Mouse (Mus musculus) kidney, adult 2 months (tissue): ENCODE measurements at regions not wholly inside any gene's neighbourhood (a gene's known extent, or its start where the extent isn't known, plus 50 kb on each side); places are given as distances from the start of the nearest gene placed in this dataset.
A peak's percentile ranks its signal among the peaks of the same experiment; 100 is the strongest.

Source experiments
- DNase-seq: peaks from one replicate; pipeline ENCODE4 v3.0.0; 2021
- H3K27ac ChIP-seq: fragments of 200-500 bp; 2 replicates; pipeline ENCODE4 v1.5.1; 2012; ENCODE audit warnings: low read depth, low read length, control low read depth, inconsistent platforms; ENCODE audit not compliant: insufficient read depth
- H3K27me3 ChIP-seq: fragments of 200-500 bp; replicated peaks from 2 replicates; pipeline ENCODE4 v1.6.1; 2012; ENCODE audit warnings: mild to moderate bottlenecking, moderate library complexity, low read length, inconsistent platforms; ENCODE audit not compliant: control insufficient read depth, insufficient read depth
- H3K36me3 ChIP-seq: fragments of 200-500 bp; 2 replicates; pipeline ENCODE4 v1.6.1; 2012; ENCODE audit warnings: mild to moderate bottlenecking, moderate library complexity, low read length, inconsistent platforms; ENCODE audit not compliant: control insufficient read depth, insufficient read depth
- H3K4me1 ChIP-seq: fragments of 200-500 bp; 2 replicates; pipeline ENCODE4 v1.6.1; 2011; ENCODE audit warnings: low read length; ENCODE audit not compliant: control insufficient read depth, insufficient read depth
- H3K4me3 ChIP-seq: fragments of 200-500 bp; 2 replicates; pipeline ENCODE4 v1.5.1; 2011; ENCODE audit warnings: mild to moderate bottlenecking, low read depth, low read length, control low read depth; ENCODE audit not compliant: insufficient read depth
- CTCF ChIP-seq: fragments of 200-500 bp; conservative IDR thresholded peaks from 2 replicates; pipeline ENCODE4 v1.5.1; 2011; ENCODE audit warnings: low read depth, mild to moderate bottlenecking, control low read depth, low read length, moderate library complexity, mixed read lengths; ENCODE audit not compliant: insufficient read depth, insufficient read length
- POLR2A ChIP-seq: fragments of 200-500 bp; IDR thresholded peaks from one replicate; pipeline ENCODE4 v1.6.1; 2011; ENCODE audit warnings: low read depth, low read length, control low read depth
- WGBS: fragments of 180-500 bp; shearing (Covaris S2); methylation state at CpG from one replicate; pipeline ENCODE4 v1.1.7; 2018; 5-methylcytosine and 5-hydroxymethylcytosine counted together

DNA sequence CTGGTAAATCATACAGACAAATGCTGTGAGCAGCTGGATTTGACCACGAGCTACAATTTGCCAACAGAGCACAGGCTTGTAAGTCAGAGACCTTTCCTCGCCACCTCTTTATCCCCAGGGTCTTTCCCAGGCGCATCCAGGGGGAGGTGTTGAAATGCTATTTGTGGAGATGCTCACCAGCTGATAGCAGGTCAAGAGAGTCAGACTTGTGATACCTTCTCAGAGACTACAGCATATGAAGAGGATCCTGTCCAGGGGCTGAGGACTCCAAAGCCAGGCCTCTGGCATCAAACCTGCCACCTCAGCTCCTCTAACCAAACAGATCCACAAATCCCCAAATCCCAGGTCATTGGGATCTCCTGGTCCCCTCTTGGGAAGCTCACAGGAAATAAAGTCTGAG, 130.9 kb downstream of the Kdr start:
- Histone ChIP-seq H3K4me3 (no peak overlapping the region), H3K27me3 (no peaks in the 10 kb centered on the region), H3K27ac (no peak overlapping the region), H3K4me1 (no peaks in the 10 kb centered on the region), H3K36me3 (no peaks in the 10 kb centered on the region)
- no peak for DNase-seq
- no peak for TF ChIP-seq POLR2A
- 84% methylated on average over 3 of the region's 3 CpGs for WGBS

DNA sequence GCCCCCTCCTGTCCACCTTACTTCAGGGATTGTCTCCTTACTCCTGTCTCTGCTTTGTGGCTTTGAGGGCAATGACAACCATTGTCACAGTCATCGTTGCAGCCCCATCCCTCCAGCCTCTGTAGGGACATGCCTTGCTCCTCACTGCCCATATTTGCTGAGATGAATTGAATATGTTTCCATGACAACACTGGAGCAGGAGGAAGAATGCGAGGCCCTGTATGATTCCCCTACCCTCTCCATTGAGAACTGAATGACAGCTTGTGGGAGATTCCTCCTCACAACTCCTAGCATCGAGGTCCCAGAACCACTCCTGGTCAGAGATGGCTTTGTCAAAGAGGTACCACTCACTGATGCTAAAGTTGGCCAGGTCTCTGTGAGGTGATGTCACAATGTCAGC, 132.2 kb downstream of the Kdr start:
- TF ChIP-seq POLR2A = no peak
- TF ChIP-seq CTCF = no peak
- no peak for DNase-seq
- no peak overlapping the region for H3K27ac ChIP-seq
- no peaks in the 10 kb centered on the region for H3K27me3 ChIP-seq
- 78% methylated on average over 3 of the region's 3 CpGs for WGBS
- no peaks in the 10 kb centered on the region for H3K36me3 ChIP-seq
- H3K4me1 ChIP-seq = no peaks in the 10 kb centered on the region
- no peak overlapping the region for H3K4me3 ChIP-seq

DNA sequence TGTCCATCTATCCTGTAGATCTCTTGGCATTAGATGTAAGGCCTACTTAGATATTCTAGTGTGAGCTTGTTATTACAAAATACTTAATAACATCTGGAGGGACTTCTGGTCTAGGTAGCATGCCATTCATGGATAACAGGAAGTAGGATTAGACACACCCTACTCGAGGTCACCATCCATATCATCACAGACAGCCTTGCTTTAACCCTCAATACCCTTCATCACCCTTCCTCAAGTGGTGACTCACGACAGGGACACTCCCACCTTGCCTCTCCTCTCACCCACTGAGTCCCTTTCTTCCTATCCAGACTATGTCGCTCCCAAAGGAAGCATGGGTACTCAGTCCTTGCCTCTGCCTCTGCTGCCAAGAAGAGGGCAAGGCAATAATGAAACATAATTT, 134.5 kb downstream of the Kdr start:
- H3K4me1 ChIP-seq = no peaks in the 10 kb centered on the region
- H3K36me3 ChIP-seq = no peaks in the 10 kb centered on the region
- 68% methylated on average over 3 of the region's 3 CpGs for WGBS
- H3K27ac ChIP-seq = no peak overlapping the region
- no peak for DNase-seq
- H3K27me3 ChIP-seq = no peaks in the 10 kb centered on the region
- H3K4me3 ChIP-seq = no peak overlapping the region
- no peak for TF ChIP-seq POLR2A
- no peak for TF ChIP-seq CTCF

DNA sequence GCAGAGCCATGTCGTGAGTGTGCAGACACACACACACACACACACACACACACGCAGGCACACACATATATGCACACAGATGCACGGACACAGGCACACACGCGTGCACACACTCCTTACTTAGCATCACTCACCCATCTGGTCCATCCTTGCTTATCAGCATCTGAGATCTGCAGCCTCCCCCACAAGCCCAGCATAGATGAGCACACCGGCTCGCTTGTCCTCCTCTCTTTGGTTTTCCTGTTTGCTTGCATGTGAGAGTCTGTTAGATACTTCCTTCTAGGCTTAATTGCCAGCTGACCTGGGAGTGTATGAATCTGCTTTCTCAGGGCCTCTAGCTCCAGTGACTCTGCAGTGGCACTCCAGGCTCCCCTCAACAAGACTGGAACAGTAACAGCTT, 137.8 kb downstream of the Kdr start:
- no peaks in the 10 kb centered on the region for H3K4me1 ChIP-seq
- no peak for TF ChIP-seq POLR2A
- TF ChIP-seq CTCF = no peak
- no peaks in the 10 kb centered on the region for H3K27me3 ChIP-seq
- no peaks in the 10 kb centered on the region for H3K36me3 ChIP-seq
- H3K27ac ChIP-seq = no peak overlapping the region
- no peak for DNase-seq
- 73% methylated on average over 7 of the region's 7 CpGs for WGBS
- H3K4me3 ChIP-seq = no peak overlapping the region

DNA sequence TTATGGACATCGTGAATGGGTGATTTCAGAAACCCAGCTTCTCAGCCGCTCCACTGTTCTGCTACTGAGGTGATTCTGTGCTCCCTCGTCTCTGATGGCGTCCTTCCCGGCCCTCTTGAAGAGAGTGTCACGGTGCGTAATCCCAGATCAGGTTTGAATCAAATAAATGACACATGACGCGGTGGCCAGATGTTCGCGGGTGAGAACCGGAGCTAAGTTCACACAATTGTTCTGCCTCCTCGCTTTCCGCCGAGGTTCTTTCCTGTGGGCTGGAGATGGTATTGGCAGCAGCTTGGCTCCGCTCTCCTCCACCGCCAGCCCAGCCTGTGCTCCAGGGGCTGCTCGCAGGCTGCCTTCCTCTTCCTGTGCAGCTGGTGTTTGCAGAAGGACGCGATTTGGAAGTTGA, 142.7 kb downstream of the Kdr start:
- Histone ChIP-seq H3K27me3 (no peaks in the 10 kb centered on the region), H3K27ac (peak overlapping the region; percentile 66), H3K4me1 (peaks cover 2% of the 10 kb centered on the region; the same call in 1 of the 2 replicates), H3K36me3 (no peaks in the 10 kb centered on the region), H3K4me3 (peak overlapping the region; percentile 6)
- TF ChIP-seq POLR2A = no peak
- no peak for TF ChIP-seq CTCF
- WGBS = 11% methylated on average over 20 of the region's 20 CpGs
- DNase-seq = peak; percentile 79

DNA sequence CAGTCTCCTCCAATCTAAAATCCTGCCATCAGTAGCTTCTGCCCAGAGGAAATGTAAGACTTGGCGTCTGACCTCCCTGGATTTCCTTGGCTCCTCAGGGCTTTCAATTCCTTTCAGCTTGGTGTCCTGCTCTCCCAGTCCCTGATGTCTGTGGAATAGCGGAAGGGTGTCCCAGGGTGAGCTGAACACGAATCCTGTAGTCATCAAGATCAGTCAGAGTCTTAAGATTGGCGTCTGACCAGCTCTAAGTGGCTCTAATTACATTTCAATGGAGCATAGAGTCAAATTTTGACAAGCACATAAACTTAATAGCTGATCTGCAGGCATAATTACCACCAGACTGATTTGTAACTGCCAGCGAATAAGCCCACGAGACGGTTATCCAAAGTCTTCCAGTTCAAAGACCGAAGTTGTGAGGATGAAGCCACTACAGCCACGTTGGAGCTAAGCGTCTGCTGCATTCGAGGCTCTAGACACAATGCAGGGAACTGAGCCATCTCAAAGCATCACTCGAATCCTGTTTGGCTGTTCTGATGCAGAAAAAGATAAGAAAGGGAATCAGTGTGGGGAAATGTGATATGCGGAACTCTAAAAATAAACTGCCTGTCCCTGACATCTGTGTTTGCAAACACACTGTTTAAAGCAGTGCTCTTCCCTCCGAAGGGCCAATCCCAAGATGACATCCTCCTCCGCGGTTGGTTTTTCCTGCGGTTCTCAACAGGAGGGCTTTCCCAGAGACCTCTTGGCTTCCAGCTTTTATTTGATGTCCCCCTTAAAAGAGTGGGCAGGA, 143.3 kb downstream of the Kdr start:
- TF ChIP-seq CTCF (no peak), POLR2A (no peak)
- 14% methylated on average over 17 of the region's 17 CpGs for WGBS
- peak; percentile 64 for DNase-seq

DNA sequence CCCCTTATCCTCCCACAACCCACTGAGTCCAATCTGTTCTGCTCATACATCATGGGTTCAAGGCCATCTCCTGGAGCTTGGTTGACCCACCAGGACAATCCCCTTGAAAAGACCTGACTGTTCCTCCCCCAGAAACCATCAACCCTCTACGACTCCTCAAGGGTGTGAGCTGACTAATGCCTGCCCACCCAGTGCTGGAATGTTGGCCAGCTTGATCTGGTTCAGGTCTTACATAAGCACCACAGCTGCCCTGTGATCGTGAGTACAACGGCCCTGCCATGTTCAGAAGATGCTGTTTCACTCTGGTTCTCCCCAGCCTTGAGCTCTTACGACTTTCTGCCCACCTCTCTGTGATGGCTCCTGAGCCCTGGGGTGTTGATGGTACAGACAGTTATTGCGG, 145.9 kb downstream of the Kdr start:
- no peaks in the 10 kb centered on the region for H3K27me3 ChIP-seq
- H3K36me3 ChIP-seq = no peaks in the 10 kb centered on the region
- WGBS = 57% methylated on average over 5 of the region's 5 CpGs
- no peak overlapping the region for H3K4me3 ChIP-seq
- H3K4me1 ChIP-seq = peaks cover 2% of the 10 kb centered on the region; the same call in 1 of the 2 replicates
- TF ChIP-seq POLR2A (no peak), CTCF (no peak)
- no peak overlapping the region for H3K27ac ChIP-seq
- DNase-seq = no peak

More for the DNA sequence above, 143.3 kb downstream of the Kdr start:
- Histone ChIP-seq H3K27me3 (no peaks in the 10 kb centered on the region), H3K36me3 (no peaks in the 10 kb centered on the region), H3K4me3 (peak overlapping the region; percentile 6), H3K27ac (peak overlapping the region; percentile 66), H3K4me1 (peaks cover 2% of the 10 kb centered on the region; the same call in 1 of the 2 replicates)

DNA sequence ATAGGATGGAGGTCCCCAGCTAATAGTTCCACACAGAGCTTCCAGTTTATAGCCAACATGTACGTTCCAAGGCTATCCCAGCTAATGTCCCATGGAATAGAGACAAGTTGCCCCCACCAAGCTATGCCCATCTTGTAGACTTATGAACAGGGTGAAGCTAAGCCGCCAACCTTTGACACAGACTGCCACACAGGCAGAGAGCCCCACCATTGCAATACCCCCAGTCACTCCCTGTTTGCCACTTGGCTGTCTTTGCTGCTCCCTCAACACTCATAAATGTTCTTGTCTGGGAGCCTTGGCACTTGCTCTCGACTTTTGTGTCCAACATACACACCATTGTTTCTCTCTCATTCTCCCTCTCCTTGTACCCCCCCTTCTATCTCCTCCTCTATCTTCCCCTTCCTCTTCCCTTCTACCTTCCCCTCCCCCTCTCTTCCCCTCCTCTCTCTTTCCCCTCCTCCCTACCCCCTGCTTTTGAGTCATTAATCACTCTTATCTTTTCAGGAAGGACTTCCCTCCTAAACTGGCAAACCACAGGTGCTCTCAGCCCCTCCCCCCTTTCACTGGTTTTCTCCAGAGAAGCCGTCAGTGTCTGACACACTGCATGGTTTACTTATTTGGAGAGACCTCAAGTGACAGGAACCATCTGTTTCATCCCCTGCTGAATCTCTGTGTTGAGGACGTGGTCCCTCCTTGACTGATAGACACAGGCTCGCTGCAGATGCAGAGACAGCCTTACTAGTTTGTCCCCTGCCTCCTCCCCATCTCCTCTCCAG, 148.2 kb downstream of the Kdr start:
- Histone ChIP-seq H3K4me3 (no peak overlapping the region), H3K27me3 (no peaks in the 10 kb centered on the region), H3K27ac (no peak overlapping the region), H3K36me3 (no peaks in the 10 kb centered on the region), H3K4me1 (peaks cover 2% of the 10 kb centered on the region; the same call in 1 of the 2 replicates)
- TF ChIP-seq CTCF (no peak), POLR2A (no peak)
- WGBS = 46% methylated on average over 6 of the region's 6 CpGs
- DNase-seq = peak; percentile 7
